Mouse (Mus musculus) CH12.LX (cell line): ENCODE data around the gene Gsdme. TPM values are rescaled to one million over a fixed set of nuclear protein-coding genes. Genes with fewer than 3 reads are reported as not detected.

Experiments
- DNase-seq: peaks from one replicate; pipeline ENCODE4 v3.0.0-alpha.2; 2013; ENCODE audit errors: extremely low read depth
- H3K27ac ChIP-seq: 2 replicates; pipeline ENCODE4 v1.5.1; 2012; ENCODE audit warnings: low read depth, mild to moderate bottlenecking, control low read depth, moderate library complexity; ENCODE audit not compliant: insufficient read depth
- H3K27me3 ChIP-seq: replicated peaks from 2 replicates; pipeline ENCODE3; 2012; ENCODE audit warnings: inconsistent platforms
- H3K36me3 ChIP-seq, 2 experiments: replicated peaks in 1 of 2; 2 replicates each; pipeline versions ENCODE3 to v1.6.1; 2012; ENCODE audit warnings: inconsistent platforms in 1 of 2, low read length in 1 of 2, mild to moderate bottlenecking in 1 of 2, mixed read lengths in 1 of 2, moderate library complexity in 1 of 2; ENCODE audit not compliant: control insufficient read depth in 1 of 2, insufficient read depth in 1 of 2
- H3K4me1 ChIP-seq, 2 experiments: 2 replicates each; pipeline ENCODE4 v1.6.1; 2012; ENCODE audit warnings: inconsistent platforms in 1 of 2, moderate library complexity in 1 of 2; ENCODE audit not compliant: insufficient read depth in 2 of 2, control insufficient read depth in 1 of 2
- H3K4me2 ChIP-seq: 2 replicates; pipeline ENCODE4 v1.6.1; 2012; ENCODE audit warnings: low read depth, mild to moderate bottlenecking, control low read depth; ENCODE audit not compliant: poor library complexity, insufficient read depth, severe bottlenecking
- H3K4me3 ChIP-seq, 3 experiments: fragments of 150-350 bp in 1 of 3; sonication (generic) in 1 of 3; replicated peaks in 1 of 3; 2 replicates each; pipeline versions ENCODE3 to v1.5.1; 2011 to 2012; ENCODE audit warnings: low read depth in 2 of 3, low read length in 2 of 3, mild to moderate bottlenecking in 2 of 3, moderate library complexity in 2 of 3, control low read depth in 1 of 3, improper control_type of control experiment in 1 of 3, inconsistent platforms in 1 of 3, mixed read lengths in 1 of 3; ENCODE audit not compliant: poor library complexity in 1 of 3
- H3K79me2 ChIP-seq: replicated peaks from 2 replicates; pipeline ENCODE4 v1.6.1; 2012; ENCODE audit warnings: mild to moderate bottlenecking, moderate library complexity; ENCODE audit not compliant: control insufficient read depth, poor library complexity, insufficient read depth, severe bottlenecking; ENCODE audit errors: extremely low read depth
- H3K9ac ChIP-seq: 2 replicates; pipeline ENCODE4 v1.6.1; 2012; ENCODE audit warnings: low read depth, mild to moderate bottlenecking, control low read depth, moderate library complexity; ENCODE audit not compliant: insufficient read depth
- H3K9me3 ChIP-seq: replicated peaks from 2 replicates; pipeline ENCODE3; 2012; ENCODE audit warnings: low read length, inconsistent platforms, mixed read lengths
- CHD2 ChIP-seq: IDR thresholded peaks from 2 replicates; pipeline ENCODE4 v1.6.1; 2011; ENCODE audit warnings: low read length, improper control_type of control experiment
- CTCF ChIP-seq, 2 experiments: IDR thresholded peaks in 1 of 2; conservative IDR thresholded peaks in 1 of 2; 2 replicates each; pipeline ENCODE4 v1.5.1; 2011 to 2012; ENCODE audit warnings: low read depth in 2 of 2, low read length in 2 of 2, improper control_type of control experiment in 1 of 2, inconsistent platforms in 1 of 2, mild to moderate bottlenecking in 1 of 2, moderate library complexity in 1 of 2
- EP300 ChIP-seq: IDR thresholded peaks from 2 replicates; pipeline ENCODE4 v1.6.1; 2011; ENCODE audit warnings: low read length, improper control_type of control experiment
- ETS1 ChIP-seq: conservative IDR thresholded peaks from 2 replicates; pipeline ENCODE4 v1.6.1; 2012; ENCODE audit warnings: low read depth, mild to moderate bottlenecking, inconsistent platforms, low read length, improper control_type of control experiment, moderate library complexity
- IRF4 ChIP-seq: IDR thresholded peaks from 2 replicates; pipeline ENCODE4 v1.6.1; 2014; ENCODE audit warnings: low read depth, mild to moderate bottlenecking, inconsistent platforms, low read length, improper control_type of control experiment
- JUND ChIP-seq: conservative IDR thresholded peaks from 2 replicates; pipeline ENCODE4 v1.6.1; 2011; ENCODE audit warnings: low read depth, low read length, improper control_type of control experiment
- MEF2A ChIP-seq: IDR thresholded peaks from 2 replicates; pipeline ENCODE4 v1.6.1; 2014; ENCODE audit warnings: low read depth, mild to moderate bottlenecking, inconsistent platforms, low read length, improper control_type of control experiment, borderline replicate concordance
- MXI1 ChIP-seq: IDR thresholded peaks from 2 replicates; pipeline ENCODE4 v1.6.1; 2011; ENCODE audit warnings: mild to moderate bottlenecking, low read depth, low read length, improper control_type of control experiment
- NRF1 ChIP-seq: IDR thresholded peaks from 2 replicates; pipeline ENCODE4 v1.6.1; 2014; ENCODE audit warnings: low read depth, mild to moderate bottlenecking, inconsistent platforms, low read length, improper control_type of control experiment, moderate library complexity
- RAD21 ChIP-seq: IDR thresholded peaks from 2 replicates; pipeline ENCODE4 v1.6.1; 2011; ENCODE audit warnings: low read depth, mild to moderate bottlenecking, low read length, improper control_type of control experiment, moderate library complexity
- TBP ChIP-seq: conservative IDR thresholded peaks from 2 replicates; pipeline ENCODE4 v1.6.1; 2011; ENCODE audit warnings: low read depth, low read length, improper control_type of control experiment
- TCF12 ChIP-seq: IDR thresholded peaks from 2 replicates; pipeline ENCODE4 v1.6.1; 2014; ENCODE audit warnings: low read depth, mild to moderate bottlenecking, inconsistent platforms, low read length, improper control_type of control experiment
- USF2 ChIP-seq: conservative IDR thresholded peaks from 2 replicates; pipeline ENCODE4 v1.6.1; 2011; ENCODE audit warnings: low read depth, low read length, improper control_type of control experiment
- ZMIZ1 ChIP-seq: IDR thresholded peaks from 2 replicates; pipeline ENCODE4 v1.6.1; 2012; ENCODE audit warnings: low read depth, mild to moderate bottlenecking, inconsistent platforms, low read length, improper control_type of control experiment
- dilution Hi-C: fragments of 300-500 bp; cut with MboI; formaldehyde crosslinking; loops from 2 replicates; pipeline ENCODE4 v1.14.3; 2020; ENCODE audit warnings: low sequenced_read_pairs; ENCODE audit not compliant: extremely low pct_unique_long_range_greater_than_20kb, extremely low pct_ligation_motif_present
- in situ Hi-C: fragments of 300-500 bp; cut with MboI; formaldehyde crosslinking; loops from 3 replicates; pipeline ENCODE4 v1.14.3; 2019; ENCODE audit warnings: low sequenced_read_pairs, low pct_ligation_motif_present, low pct_unique_long_range_greater_than_20kb, mixed read lengths
- polyA plus RNA-seq: library from polyadenylated mRNA; unstranded; fragments of >175 nt; gene quantifications from 2 replicates; pipeline ENCODE4 v1.2.1, GENCODE M21; 2012; ENCODE audit warnings: low read depth; ENCODE audit not compliant: insufficient read length
- total RNA-seq, 2 experiments: library from RNA; depleted of rRNA; stranded (reverse); fragments of 300-350 nt in 1 of 2; fragments of >200 nt in 1 of 2; gene quantifications; 2 replicates each; pipeline ENCODE4 v1.2.3; 2012 to 2014

The Gsdme gene
- total and polyA plus RNA-seq, 3 experiments = 0.38 to 1.8 TPM; not detected in 1

DNA sequence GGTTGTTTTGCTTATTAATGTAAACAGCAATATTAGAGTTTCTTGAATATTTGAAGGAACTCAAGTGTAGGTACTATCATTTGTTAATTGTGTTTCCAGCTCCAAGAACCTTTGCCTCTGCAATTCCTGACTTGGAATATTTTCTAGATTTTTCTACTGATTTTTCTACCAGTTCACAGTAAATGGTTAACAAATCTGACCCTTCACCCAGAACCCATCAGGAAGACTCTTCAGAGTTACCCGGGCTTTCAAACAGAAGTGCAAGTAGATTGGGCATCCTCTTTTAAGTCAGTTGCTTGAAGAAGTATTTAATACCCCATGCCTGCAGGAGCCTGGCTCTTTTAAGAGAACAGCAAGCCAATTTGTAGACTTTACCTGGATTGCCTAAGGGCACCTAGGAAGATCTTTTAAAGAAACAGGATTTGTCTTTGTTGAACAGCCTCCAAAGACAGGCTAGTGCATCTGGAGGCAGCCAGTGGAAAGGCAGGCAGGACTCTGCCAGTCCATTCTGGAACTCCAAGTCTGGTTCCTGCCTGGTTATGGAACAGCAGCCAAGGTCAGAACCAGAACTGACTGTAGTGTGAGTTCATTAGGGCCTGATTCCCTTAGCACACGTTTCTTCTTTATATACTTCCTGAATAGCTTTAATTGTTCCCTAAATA, 48.8 kb downstream of the Gsdme start:
- H3K79me2 ChIP-seq = no peaks in the 10 kb centered on the region
- no peak overlapping the region for H3K4me3 ChIP-seq
- no peak for TF ChIP-seq TBP
- in situ Hi-C loops (no loop called here), dilution Hi-C loops (no loop called here)
- no peaks in the 10 kb centered on the region for H3K4me1 ChIP-seq
- H3K36me3 ChIP-seq = peaks cover 0 to 4% of the 10 kb centered on the region in 2 experiments
- no peak overlapping the region for H3K9ac ChIP-seq
- no peak for DNase-seq
- H3K9me3 ChIP-seq = no peaks in the 10 kb centered on the region
- H3K27me3 ChIP-seq = no peaks in the 10 kb centered on the region
- H3K4me2 ChIP-seq = no peak overlapping the region
- no peak overlapping the region for H3K27ac ChIP-seq

DNA sequence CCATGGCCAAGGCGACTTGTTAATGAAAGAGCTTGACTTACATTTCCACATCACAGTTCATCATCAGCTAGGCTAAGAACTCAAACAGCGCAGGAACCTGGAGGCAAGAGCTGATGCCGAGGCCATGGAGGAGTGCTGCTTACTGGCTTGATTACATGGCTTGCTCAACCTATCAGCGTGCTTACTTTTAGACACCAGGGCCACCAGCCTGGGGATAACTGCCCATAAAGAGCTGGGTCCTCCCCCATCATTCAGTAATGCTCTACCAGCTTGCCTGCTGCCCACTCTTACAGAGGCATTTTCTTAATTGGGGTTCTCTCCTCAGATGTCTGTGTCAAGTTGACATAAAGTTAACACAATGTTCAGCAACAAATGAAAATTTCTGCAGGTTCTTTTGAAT, 58.6 kb downstream of the Gsdme start:
- Histone ChIP-seq H3K36me3 (peaks cover 0 to 18% of the 10 kb centered on the region in 2 experiments), H3K4me1 (peaks cover 0 to 6% of the 10 kb centered on the region in 2 experiments; a peak in 1 of 4 replicates), H3K27ac (no peak overlapping the region), H3K9ac (no peak overlapping the region), H3K27me3 (no peaks in the 10 kb centered on the region), H3K4me3 (no peak overlapping the region), H3K4me2 (no peak overlapping the region), H3K79me2 (no peaks in the 10 kb centered on the region), H3K9me3 (no peaks in the 10 kb centered on the region)
- no peak for DNase-seq
- dilution Hi-C loops (no loop called here), in situ Hi-C loops (no loop called here)
- TF ChIP-seq TBP = no peak
- no peak for TF ChIP-seq CHD2
- TF ChIP-seq NRF1 = no peak
- TF ChIP-seq ETS1 = no peak
- TF ChIP-seq IRF4 = no peak
- no peak for TF ChIP-seq TCF12
- no peak for TF ChIP-seq CTCF (conservative IDR thresholded peaks at IDR 0.05 in 1 of 2, IDR thresholded peaks at IDR 0.05 in 1 of 2; ENCODE audit: low read depth in 2 of 2, low read length in 2 of 2)
- no peak for TF ChIP-seq MEF2A
- no peak for TF ChIP-seq ZMIZ1

DNA sequence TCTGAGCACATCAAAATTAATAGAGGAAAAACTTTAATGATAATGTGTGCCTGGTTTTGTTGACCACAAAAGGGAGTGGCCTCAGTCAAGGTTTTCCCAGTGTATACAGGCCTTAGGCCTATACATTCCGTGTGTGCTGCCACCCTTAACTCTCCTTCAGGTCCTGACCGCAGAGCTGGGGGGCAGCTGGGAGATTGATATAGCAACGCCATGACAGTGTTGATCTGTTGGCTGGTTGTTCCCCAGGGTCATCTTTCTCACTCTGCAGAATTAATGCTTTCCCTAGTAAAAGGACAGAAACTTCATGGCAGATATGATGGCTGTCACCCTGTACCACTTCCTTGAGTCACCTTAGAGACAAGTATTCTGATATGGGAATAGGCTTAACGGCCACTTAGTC, 59.3 kb downstream of the Gsdme start:
- H3K36me3 ChIP-seq = peaks cover 0 to 19% of the 10 kb centered on the region in 2 experiments
- in situ Hi-C loops = no loop called here
- TF ChIP-seq NRF1 = no peak
- TF ChIP-seq USF2 = no peak
- TF ChIP-seq JUND = no peak
- no peak for TF ChIP-seq MXI1
- TF ChIP-seq EP300 = no peak
- no peak for TF ChIP-seq RAD21
- TF ChIP-seq, all 38 proteins: peak for 0
- DNase-seq = no peak
- Histone ChIP-seq H3K79me2 (no peaks in the 10 kb centered on the region), H3K9me3 (no peaks in the 10 kb centered on the region), H3K27ac (no peak overlapping the region), H3K4me1 (peaks cover 0 to 6% of the 10 kb centered on the region in 2 experiments; a peak in 1 of 4 replicates), H3K4me3 (no peak overlapping the region), H3K4me2 (no peak overlapping the region), H3K27me3 (no peaks in the 10 kb centered on the region), H3K9ac (no peak overlapping the region)
- dilution Hi-C loops = no loop called here
